Mouse (Mus musculus) Patski (cell line): Measurements from ENCODE around the gene Tmsb15b1. TPM values are rescaled to one million over a fixed set of nuclear protein-coding genes. Genes with fewer than 3 reads are reported as not detected.
"Not testable (repeated sequence)": the region's sequence is repeated elsewhere in the genome, so short reads cannot be mapped to it uniquely, and the experiment has no call there.

ENCODE experiments used
- ATAC-seq: fragments of 100-300 bp; one replicate; pipeline ENCODE4 v1.8.0; 2021
- CTCF ChIA-PET: fragments of 350-600 bp; sonication (Branson Sonifier 250); formaldehyde crosslinking; loops from one replicate; lab custom pipeline; 2022; ENCODE audit warnings: inconsistent platforms; lab: Charles Lee
- POLR2A ChIA-PET: fragments of 350-600 bp; sonication (Branson Sonifier 250); formaldehyde crosslinking; loops from one replicate; lab custom pipeline; 2022; ENCODE audit warnings: antibody characterized with exemption, inconsistent platforms; lab: Charles Lee
- DNase-seq: peaks from one replicate; pipeline ENCODE4 v3.0.0-alpha.2; 2011; ENCODE audit warnings: low read depth, low spot score
- H3K27me3 ChIP-seq: fragments of 371-371 bp; one replicate; pipeline ENCODE4 v1.5.1; 2021
- CTCF ChIP-seq: fragments of 100-300 bp; IDR thresholded peaks from one replicate; pipeline ENCODE4 v1.5.1; 2021
- in situ Hi-C: fragments of 300-500 bp; cut with MboI; formaldehyde crosslinking; loops from 3 replicates; pipeline ENCODE4 v1.11.1; 2018; ENCODE audit warnings: low pct_unique_long_range_greater_than_20kb, mixed read lengths
- polyA plus RNA-seq: library from polyadenylated mRNA; unstranded; gene quantifications from one replicate; pipeline ENCODE4 v1.2.3, GENCODE M21; 2021

The Tmsb15b1 gene
- polyA plus RNA-seq, 1 experiment from 2014 or later, result not detected

DNA sequence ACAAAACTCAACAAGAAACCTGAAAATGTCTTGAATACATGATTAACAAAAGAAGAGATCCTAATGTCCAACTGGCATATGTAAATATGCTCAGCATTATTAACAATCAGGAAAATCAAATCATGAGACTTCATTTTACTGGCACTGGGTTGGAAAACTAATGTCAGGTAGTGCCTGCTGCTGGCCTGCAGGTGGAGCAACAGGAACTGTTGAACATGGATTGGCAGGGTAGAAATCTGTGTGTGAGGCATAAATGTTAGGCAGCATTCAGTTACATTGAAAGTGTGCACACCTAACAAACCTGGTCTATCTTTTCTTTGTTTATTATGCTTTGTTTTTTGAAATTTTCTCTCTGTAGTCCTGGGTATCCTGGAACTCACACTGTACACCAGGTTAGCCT lies 1.9 kb upstream of the Tmsb15b1 start:
- no peaks in the 10 kb centered on the region for H3K27me3 ChIP-seq
- in situ Hi-C loops, result no loop called here
- TF ChIP-seq CTCF, result no peak
- ATAC-seq (no peak), DNase-seq (no peak)
- POLR2A ChIA-PET, result no interaction called here
- CTCF ChIA-PET, result no interaction called here

DNA sequence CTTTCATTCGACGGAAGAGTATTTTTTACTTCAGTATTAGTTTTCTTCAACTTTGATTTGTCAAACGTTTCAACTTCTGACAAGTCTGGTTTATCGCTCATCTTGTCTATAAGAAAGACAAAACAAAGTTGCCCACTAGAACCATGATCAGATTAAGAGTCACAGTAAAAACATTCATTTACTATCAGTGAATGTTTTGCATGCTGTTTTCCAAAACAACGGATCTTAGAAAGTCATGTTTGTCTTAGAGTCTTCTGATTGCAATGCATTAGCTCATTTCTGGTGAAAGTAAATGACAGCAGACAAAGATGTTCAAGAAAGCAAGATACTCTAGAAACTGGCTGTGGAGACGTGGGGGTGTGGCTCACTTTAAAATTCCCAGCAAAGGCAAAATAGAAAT lies 1.3 kb downstream of the Tmsb15b1 start, which contains the start of gene Tmsb15b2:
Tmsb15b2 (minus strand) TSS at position 101 of the 400 bp plus-strand sequence.
- POLR2A ChIA-PET, in situ Hi-C loops, H3K27me3 ChIP-seq, CTCF ChIA-PET, ATAC-seq, DNase-seq: not testable (repeated sequence)

DNA sequence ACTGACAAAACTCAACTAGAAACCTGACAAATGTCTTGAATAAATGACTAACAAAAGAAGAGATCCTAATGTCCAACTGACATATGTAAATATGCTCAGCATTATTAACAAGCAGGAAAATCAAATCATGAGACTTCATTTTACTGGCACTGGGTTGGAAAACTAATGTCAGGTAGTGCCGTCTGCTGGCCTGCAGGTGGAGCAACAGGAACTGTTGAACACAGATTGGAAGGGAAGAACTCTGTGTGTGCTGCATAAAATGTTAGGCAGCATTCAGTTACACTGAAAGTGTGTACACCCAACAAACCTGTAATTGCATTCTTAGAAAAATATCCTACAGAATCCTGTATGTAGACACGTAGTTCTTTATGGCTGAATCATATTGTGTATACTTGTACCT lies 17.0 kb downstream of the Tmsb15b1 start:
- no peak for ATAC-seq
- no peak for TF ChIP-seq CTCF
- CTCF ChIA-PET, result no interaction called here
- no peaks in the 10 kb centered on the region for H3K27me3 ChIP-seq
- in situ Hi-C loops, result no loop called here
- DNase-seq, result no peak
- POLR2A ChIA-PET, result no interaction called here

DNA sequence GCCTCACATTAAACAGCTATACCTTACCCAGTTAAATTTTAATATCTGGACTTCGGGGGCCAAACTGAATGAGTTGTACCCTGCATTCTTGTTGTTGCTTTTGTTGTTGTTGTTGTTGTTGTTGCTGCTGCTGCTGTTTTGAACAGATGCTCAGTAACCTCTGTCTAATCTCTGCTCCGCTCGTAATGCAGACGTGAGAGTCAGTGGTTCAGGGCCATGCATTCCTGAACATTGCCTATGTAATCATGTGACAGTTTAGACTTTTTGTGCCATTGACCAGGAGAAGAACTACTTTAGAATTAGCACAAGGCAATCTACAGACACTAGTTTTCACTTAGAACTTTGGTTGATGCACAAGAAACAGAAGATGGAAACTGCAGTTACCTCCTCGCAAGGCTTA lies 18.4 kb downstream of the Tmsb15b1 start:
- DNase-seq, CTCF ChIA-PET, ATAC-seq, POLR2A ChIA-PET, in situ Hi-C loops, H3K27me3 ChIP-seq: not testable (repeated sequence)

DNA sequence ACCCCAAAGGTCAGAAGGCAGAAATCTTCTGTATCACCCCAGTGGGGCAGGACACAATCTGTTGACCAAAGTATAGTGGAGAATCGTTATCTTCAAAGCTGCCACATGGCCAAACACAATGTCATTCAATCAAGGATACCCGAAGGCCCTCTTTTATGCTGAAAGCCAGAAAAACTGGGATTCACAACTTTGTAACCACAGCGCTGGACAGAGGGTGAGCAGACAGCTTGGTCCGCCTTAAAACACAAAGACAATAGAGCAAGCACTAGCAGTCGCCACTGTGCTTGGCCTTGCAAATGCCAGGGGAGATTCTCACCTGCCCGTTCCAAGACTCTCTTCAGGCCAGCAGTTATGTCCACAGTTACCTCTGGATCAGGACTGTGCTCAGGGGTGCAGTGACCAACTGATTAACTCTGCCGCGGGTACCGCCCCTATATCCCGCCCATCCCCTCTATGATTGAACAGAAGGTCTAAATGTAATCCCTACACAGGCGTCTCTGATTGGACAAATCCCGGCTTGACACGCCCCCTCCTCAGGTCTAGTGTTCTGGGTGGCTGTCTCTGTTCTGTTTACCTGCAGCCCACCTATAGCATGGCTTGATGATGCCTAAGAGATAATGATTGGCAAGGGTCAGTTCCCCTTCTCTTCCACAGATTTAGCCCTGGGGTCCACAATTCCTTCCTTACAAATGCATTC lies 18.9 kb downstream of the Tmsb15b1 start:
- CTCF ChIA-PET, in situ Hi-C loops, ATAC-seq, H3K27me3 ChIP-seq, DNase-seq, POLR2A ChIA-PET: not testable (repeated sequence)

DNA sequence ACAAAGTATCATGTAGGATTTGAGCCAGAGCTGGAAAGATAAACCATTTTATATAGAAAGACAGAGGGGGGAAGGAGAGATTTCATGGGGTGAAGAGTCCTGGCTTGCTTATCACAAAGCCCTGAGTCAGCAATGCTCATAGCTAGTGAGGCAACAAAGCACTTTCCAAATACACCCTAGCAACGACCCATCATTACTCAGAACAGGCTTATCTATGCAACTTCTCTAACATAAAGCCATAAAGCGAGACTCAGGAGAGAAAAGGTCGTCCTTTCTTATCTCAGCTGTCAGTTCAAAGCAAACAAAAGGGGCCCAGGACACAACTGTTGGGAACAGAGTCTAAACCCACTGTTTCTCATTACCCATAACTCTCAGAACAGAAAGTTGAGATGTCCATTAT lies 38.7 kb downstream of the Tmsb15b1 start:
- ChIA-PET CTCF (no interaction called here), POLR2A (no interaction called here)
- DNase-seq, result no peak
- no peak for ATAC-seq
- H3K27me3 ChIP-seq, result peaks cover 3% of the 10 kb centered on the region
- in situ Hi-C loops, result no loop called here
- TF ChIP-seq CTCF, result no peak

DNA sequence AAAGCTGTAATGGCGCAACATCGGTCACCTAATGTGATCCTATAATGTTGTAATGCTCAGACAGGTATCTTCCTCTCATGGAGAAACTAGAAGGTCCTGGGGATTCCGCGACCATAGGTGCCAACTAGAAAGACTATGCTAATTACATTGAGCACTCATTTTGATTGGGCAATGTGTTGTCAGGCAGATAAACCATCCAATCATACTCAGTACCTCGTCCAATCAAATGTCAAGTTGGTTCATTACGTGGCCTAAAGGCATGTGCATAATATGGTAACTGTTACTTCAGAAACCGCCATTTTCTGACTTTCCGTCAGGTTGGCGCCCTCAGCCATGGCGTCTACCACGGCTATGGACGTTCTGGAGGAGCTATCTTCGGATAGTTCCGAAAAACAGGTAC lies 49.6 kb downstream of the Tmsb15b1 start, which contains the start of gene H2bfm:
H2bfm (plus strand) TSS at position 295 of the 400 bp plus-strand sequence.
- POLR2A ChIA-PET, result interaction anchor here (0.5 kb wide), 1 partner anchor 21 kb away, joined by 3 read pairs; no protein-coding TSS in a partner anchor
- TF ChIP-seq CTCF, result no peak
- DNase-seq, result no peak
- H3K27me3 ChIP-seq, result no peaks in the 10 kb centered on the region
- in situ Hi-C loops, result no loop called here
- ATAC-seq, result no peak
- CTCF ChIA-PET, result no interaction called here

DNA sequence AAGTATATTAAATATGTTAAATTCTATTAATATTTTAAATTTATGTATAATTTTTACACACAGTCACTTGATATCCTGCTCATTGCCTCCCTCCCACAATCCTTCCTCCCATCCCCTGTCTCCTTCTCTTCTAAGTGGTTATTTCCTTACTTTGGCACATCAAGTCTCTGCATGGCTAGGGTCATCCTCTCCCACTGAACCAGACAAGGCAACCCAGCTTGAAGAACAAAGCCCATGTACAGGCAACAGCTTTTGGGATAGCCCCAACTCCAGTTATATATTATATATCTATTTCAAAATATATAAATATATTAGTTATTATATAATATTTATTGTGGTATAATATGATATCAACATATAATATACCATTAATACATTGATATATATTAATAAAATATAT lies 50.8 kb downstream of the Tmsb15b1 start:
- DNase-seq (no peak), ATAC-seq (no peak)
- H3K27me3 ChIP-seq, result no peaks in the 10 kb centered on the region
- TF ChIP-seq CTCF, result no peak
- POLR2A ChIA-PET, result no interaction called here
- CTCF ChIA-PET, result no interaction called here
- in situ Hi-C loops, result no loop called here

Other genes starting within 250 kb of the Tmsb15b1 start
- 274 TPM for gene Morf4l2, start 233.2 kb downstream of the Tmsb15b1 start, polyA plus RNA-seq
- gene Glra4, start 196.7 kb downstream of the Tmsb15b1 start, polyA plus RNA-seq, result 0.04 TPM
- gene Plp1, start 154.2 kb downstream of the Tmsb15b1 start, polyA plus RNA-seq, result 4.3 TPM
- 0.08 TPM for gene Rab9b, start 108.1 kb downstream of the Tmsb15b1 start, polyA plus RNA-seq
- gene H2bfm, start 49.5 kb downstream of the Tmsb15b1 start, polyA plus RNA-seq, result not detected
- gene Tmsb15b2, start 1.4 kb downstream of the Tmsb15b1 start, polyA plus RNA-seq, result 1.7 TPM
- gene Tmsb15l, start within 50 bp of the Tmsb15b1 start, polyA plus RNA-seq, result 0.30 TPM
- gene Zcchc18, start 16.3 kb upstream of the Tmsb15b1 start, polyA plus RNA-seq, result 0.04 TPM
- 8.7 TPM for gene Slc25a53, start 61.4 kb upstream of the Tmsb15b1 start, polyA plus RNA-seq
- gene Fam199x, start 72.7 kb upstream of the Tmsb15b1 start, polyA plus RNA-seq, result 7.1 TPM
- 0.13 TPM for gene Esx1, start 145.2 kb upstream of the Tmsb15b1 start, polyA plus RNA-seq